Mouse (Mus musculus) thymus, adult 18-20 months (tissue): Measurements from ENCODE around the gene Atpif1.

Experiments used
- DNase-seq, 2 experiments: peaks; one replicate each; pipeline ENCODE4 v3.0.0; 2022; ENCODE audit warnings: mixed read lengths in 2 of 2

The Atpif1 gene

GRCm38 (mm10) chr4:132524808-132525207, 8.7 kb downstream of the Atpif1 start:
- DNase-seq: no peak

DNA sequence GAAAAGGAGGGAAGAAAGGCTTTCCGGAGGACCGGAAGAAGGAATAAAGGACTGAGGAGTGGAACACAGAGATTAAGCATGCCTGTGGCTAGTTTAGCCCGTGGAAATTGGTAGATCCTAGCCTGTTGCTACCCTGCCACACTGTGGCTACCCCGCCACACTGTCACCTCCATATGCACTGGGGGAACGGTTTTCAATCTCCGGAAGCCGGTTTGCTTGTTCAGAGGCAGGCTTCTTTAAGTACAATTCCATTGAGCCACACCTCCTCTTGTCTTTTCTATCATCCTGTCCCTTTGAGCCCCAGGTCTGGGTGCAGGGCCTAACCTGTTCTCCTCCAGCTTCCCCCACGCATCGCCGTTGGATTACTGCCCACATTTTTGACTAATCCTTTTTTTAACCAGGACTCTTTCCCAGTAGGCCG, 9.1 kb downstream of the Atpif1 start:
- no peak for DNase-seq

GRCm38 (mm10) chr4:132519188-132519587, 14.3 kb downstream of the Atpif1 start:
- DNase-seq: no peak

DNA sequence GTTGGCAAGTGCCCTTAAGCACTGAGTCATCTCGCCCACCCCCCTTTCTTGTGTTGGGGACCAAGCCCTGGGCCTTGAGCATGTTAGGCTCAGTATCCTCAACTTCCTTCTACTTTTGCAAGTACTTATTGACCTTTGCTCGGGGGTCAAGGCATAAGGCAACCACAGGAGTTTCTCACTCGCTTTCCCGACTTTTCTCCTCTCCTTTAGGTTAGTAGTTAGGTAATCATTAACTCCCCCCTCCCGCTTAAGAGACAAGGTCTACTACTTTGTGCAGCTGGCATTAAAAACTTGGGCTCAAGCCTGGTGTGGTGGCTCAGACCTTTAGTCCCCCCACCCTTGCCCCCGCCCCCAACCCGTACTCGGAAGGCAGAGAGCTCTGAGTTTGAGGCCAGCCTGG, 15.4 kb downstream of the Atpif1 start:
- no peak for DNase-seq

DNA sequence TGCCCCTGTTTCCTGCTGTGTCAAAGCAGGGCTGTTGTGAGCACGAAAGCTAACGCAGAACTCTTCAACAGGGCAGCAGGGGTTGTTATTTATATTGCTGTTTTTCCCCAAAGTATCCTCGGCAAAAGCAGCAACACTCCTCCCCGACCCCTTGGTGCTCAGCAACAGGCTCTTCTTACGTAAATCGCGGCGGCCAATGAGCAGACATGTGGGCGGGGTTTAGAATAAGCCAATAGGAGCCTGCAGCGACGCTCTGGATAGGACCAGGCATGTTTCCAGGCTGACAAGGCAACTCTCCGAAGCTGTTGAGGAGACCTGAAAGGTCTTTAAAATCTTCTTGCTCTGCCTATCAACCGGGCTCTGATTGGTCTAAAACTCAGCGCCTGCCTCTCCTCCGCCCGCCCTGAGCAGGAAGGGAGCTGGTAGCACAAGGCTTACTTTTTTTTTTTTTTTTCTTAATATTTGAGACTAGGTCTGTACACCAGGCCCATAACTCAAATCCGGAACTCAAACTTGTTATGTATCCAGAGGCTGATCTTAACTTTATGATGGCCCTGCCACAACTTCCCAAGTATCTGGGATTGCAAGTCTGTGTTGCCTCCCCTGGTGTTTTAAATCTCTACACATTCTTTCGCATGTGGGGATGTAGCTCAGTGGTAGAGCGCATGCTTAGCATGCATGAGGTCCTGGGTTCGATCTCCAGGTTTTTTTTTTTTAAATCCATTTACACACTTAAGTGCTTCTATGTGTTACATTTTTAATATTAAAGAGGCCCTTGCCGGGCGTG, 17.9 kb downstream of the Atpif1 start:
- peak; percentile 86 to 93 for DNase-seq

DNA sequence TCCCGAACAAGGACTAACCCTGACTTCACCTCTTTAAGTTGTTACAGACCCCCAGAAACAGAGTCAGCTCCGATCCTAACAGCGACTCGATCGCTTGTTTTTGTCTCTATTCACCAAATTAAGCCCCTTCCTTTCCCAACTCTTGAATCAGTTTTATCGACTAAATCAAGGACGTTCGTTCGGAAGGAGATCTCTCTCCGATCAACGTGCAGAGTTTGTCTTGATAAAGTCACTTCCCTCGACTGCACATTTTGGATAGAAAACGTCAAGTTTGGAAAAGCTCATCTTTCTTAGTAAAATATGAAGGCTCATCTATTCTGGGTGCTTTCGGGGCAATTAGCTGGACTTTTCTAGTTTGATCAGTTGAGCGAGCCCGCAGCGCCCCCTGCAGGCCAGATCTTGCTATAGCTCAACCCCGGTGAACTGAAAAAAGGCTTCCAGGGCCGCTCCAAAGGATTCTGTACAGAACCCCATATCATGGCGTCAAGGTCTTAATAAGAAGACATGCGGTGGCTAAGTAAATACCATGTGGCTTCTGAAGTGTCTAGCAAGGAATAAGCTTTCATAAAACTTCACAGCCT, 18.8 kb downstream of the Atpif1 start:
- DNase-seq: peak; percentile 48 to 63

- DNase-seq: no peak
Observed at GRCm38 (mm10) chr4:132513395-132514273, 19.8 kb downstream of the Atpif1 start.

DNA sequence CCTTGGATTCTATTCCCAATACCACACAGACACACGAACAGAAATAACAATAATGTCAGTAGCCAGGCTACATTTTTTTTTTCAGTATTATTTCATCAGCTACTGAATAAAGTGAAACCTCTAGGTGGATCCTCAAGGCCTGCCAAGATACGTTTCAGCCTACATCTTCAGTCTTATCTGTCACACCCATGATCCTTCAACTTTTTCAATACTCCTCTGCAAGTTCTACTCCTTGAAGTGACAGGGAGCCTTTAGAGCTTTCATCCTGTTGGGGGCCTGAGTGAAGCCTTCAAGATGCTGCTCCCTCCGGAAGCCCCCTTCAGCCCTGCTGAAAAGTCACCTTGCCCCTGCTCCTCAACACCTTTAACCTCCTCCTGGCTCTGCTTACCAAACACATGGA, 21.4 kb downstream of the Atpif1 start:
- DNase-seq: no peak

DNA sequence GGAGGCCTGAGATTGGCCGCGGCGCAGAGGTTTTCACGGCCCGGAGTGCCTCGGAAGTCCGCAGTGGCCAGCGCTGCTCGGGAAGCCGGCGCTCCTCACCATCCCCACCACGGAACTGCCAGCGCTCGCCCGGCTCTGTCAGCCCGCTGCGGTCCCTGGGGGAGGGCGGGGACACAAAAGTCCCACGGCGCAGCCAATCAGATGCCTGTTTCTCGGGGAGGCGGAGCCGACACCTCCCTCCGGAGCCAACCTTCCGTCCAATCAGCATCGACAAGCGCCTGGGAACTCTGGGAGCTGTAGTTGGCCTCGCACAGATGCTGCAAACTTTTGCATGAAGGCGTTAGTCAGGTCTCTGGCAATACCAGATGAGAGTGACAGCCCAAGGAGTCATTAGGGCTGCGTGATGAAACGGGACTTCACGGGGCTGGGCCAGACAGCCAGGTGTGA, 23.1 kb downstream of the Atpif1 start, which contains the start of gene Sesn2:
TSS of gene Sesn2 (minus strand) at position 150 of the 447 bp plus-strand sequence.
- DNase-seq: peak; percentile 96

GRCm38 (mm10) chr4:132509621-132510296, 23.7 kb downstream of the Atpif1 start:
- peak; percentile 34 to 41 for DNase-seq

DNA sequence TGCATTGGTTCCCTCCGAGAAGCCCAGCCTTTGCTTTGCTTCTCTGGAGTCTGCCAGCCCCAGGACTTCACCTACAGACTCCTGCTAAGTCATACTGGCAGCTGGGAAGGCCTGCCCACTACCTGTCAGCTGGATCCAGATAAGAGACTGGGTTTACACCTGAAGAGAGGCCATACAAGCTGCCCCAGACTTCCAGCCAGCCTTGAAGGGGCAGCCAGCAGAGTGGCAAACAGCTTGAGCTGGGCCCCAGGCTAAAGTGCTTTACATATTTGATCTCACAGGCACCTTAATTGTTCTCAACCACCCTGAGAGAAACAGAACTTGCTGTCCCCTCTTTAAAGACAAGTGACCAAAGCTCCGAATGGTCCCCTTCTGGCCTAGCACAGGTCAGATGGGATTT, 26.2 kb downstream of the Atpif1 start:
- DNase-seq: no peak

DNA sequence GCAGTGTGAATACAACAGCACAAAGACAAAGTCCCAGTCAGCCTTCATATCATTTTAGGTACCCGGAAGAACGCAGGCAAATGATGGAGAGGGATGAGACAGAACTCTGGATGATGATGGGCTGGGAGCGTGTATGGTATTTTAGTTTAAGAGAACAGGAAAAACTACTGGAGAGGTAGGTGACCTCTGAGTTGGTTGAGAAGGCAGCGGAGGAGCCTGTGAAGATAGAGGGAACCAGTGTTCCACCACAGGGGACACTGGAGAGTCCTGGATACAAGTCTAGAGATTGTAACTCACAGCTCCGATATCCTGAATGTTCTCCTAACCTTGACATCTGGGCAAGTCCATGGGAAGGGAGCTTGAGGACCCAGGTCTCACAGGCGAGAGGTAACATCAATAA, 27.2 kb downstream of the Atpif1 start:
- no peak for DNase-seq

GRCm38 (mm10) chr4:132505800-132506199, 27.7 kb downstream of the Atpif1 start:
- no peak for DNase-seq

DNA sequence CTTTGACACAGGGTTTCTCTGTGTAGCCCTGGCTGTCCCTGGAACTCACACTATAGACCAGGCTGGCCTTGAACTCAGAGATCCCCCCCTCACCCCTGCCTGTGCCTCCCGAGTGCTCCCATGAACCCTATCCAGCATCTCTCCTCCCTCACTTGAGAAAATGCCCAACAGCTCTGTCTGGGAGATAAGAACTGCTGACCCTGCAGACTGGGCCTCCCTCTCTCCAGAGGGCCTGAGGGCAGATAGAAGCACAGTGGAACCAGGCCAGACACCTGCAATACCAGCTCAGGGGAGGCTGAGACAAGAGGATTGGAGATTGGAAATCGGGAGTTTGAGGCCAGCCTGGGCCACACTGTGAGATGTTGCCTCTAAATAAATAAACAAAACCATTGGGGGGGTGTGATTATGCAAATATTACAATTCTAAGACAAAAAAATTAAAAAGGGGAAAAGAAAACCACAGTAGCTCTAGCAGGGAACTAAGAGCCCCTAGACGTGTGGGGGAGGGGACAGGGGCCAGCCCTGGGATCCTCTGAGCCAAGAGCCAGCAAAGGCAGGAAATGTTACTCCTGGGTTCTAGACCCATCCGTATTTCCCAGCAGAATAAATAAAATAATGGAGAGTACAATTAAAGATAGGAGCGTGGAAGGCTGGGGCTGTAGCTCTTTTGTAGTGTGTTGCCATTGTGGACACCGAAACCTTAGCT, 28.3 kb downstream of the Atpif1 start:
- no peak for DNase-seq

GRCm38 (mm10) chr4:132503344-132503743, 30.1 kb downstream of the Atpif1 start:
- DNase-seq: no peak

DNA sequence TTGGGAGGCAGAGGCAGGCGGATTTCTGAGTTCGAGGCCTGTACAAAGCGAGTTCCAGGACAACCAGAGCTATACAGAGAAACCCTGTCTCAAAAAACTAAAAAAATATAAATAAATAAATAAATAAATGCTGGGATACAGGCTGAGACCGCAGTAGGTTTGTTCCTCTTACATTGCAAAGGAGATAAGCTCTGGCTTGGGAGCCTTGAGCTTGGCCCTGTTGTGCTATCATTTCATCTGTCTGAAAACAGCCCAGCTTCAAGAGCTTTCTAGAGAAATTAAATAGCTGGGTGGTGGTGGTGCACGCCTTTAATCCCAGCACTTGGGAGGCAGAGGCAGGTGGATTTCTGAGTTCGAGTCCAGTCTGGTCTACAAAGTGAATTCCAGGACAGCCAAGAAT, 31.8 kb downstream of the Atpif1 start:
- no peak for DNase-seq

- DNase-seq: no peak
Observed at GRCm38 (mm10) chr4:132494271-132494918, 39.1 kb downstream of the Atpif1 start.

GRCm38 (mm10) chr4:132492178-132493060, 41.0 kb downstream of the Atpif1 start:
- no peak for DNase-seq

DNA sequence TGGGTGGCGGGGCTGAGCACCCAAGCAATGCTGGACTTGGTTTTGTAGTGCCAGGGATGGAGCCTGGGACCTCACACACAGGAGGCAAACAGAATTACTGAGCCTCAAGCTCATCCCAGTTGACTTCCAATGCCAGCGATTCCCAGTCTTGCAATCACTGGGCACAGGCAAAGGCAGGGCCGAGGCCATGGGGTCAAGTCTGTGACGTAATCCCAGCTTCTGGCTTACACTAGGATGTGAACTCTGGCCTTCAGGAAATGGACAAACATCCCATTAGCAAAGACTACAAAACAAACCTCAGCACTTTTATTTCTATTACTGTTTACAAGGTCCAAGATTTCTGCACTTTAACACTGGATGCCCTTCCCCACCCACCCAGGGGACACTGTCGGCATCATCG, 41.7 kb downstream of the Atpif1 start:
- no peak for DNase-seq

- no peak for DNase-seq
Observed at GRCm38 (mm10) chr4:132491057-132491456, 42.4 kb downstream of the Atpif1 start.
